Mouse (Mus musculus): ENCODE measurements around the gene Ifitm7.

- no peak for TF ChIP-seq CTCF (IDR thresholded peaks at IDR 0.05; ENCODE audit: low read depth, low read length)
- no peak for TF ChIP-seq GATA1 (IDR thresholded peaks at IDR 0.05; ENCODE audit: borderline replicate concordance, low read length)
- no peak for TF ChIP-seq GATA2 (IDR thresholded peaks at IDR 0.05; ENCODE audit: borderline replicate concordance, low read depth, low read length)
These were observed 6.0 kb upstream of the Ifitm7 start for GRCm38 (mm10) chr16:13992518-13993248.

Data from G1E (cell line).